Mouse (Mus musculus): ENCODE measurements at regions not wholly inside any gene's neighbourhood (a gene's known extent, or its start where the extent isn't known, plus 50 kb on each side); places are given as distances from the start of the nearest gene placed in this dataset.

DNA sequence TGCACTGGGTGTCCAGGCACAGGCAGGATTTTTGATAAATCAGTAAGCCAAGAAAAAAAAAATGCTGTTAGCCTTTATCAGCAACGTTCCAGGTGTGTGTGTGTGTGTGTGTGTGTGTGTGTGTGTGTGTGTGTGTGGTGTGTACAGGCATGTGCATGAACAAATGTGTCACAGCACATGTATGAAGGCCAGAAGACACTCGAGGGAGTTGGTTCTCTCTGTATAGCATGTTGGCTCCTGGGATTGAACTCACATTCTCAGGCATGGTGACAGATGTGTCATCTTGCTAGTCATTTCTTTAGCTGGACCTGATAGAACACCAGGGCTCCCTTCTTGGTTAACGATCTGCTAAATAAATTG lies 74.8 kb upstream of the Caprin1 start:
- no peaks in the 10 kb centered on the region for H3K36me3 ChIP-seq
- no peak overlapping the region for H3K27ac ChIP-seq (replicated peaks)
- H3K4me2 ChIP-seq = no peak overlapping the region
- no peak overlapping the region for H3K4me3 ChIP-seq
- H3K4me1 ChIP-seq (replicated peaks) = peaks cover 4% of the 10 kb centered on the region
- no peaks in the 10 kb centered on the region for H3K27me3 ChIP-seq
- 65% methylated on average over 3 of the region's 3 CpGs for WGBS
- ATAC-seq (ENCODE audit: low read depth) = peak; percentile 16; the same call in 1 of the 2 replicates
- H3K9me3 ChIP-seq = no peaks in the 10 kb centered on the region
- H3K9ac ChIP-seq = no peak overlapping the region; the same call in 1 of the 2 replicates

DNA sequence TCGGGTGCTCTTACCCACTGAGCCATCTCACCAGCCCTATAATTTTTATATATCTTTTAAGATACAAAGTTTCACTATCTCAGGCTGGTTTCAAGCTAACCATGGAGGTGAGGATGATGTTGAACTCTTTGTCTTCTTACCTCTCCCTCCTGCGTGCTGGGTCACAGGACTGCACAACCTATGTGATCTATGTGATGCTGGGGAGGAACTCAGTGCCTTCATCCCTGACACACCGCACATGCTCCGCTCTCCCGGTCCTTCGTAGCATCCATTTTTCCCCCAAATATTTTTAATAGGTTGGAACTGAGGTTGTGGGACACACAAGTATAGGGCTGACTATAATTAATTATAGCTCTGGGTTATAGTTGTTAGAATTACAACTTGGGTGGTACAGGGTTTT lies 75.9 kb upstream of the Caprin1 start:
- Histone ChIP-seq H3K4me1 (replicated peaks) (peaks cover 4% of the 10 kb centered on the region), H3K27ac (replicated peaks) (no peak overlapping the region), H3K4me2 (no peak overlapping the region), H3K27me3 (no peaks in the 10 kb centered on the region), H3K9me3 (no peaks in the 10 kb centered on the region), H3K4me3 (no peak overlapping the region), H3K36me3 (no peaks in the 10 kb centered on the region), H3K9ac (no peak overlapping the region)
- no peak for ATAC-seq (ENCODE audit: low read depth)
- whole genome bisulfite sequencing = 92% methylated on average over 6 of the region's 6 CpGs

DNA sequence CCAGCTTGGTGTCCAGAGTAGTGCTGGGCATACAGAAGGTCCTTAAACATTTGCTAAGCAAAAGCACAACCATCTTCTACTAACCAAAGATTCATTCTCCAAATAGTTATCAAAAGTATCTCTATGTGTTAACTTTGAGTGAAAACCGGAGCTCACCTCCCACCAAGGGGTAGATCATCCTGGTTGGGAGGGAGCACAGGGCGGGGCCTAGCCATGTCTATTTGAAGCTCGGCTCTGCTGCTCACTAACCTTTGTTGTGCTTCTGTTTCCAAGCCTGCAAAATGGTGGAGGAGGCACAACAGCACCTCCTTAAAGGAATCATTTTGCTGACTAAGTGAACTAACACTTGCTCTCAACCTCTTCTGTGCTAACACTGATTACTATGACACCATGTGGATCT lies 77.0 kb upstream of the Caprin1 start:
- Histone ChIP-seq H3K4me1 (replicated peaks) (peaks cover 4% of the 10 kb centered on the region), H3K9me3 (no peaks in the 10 kb centered on the region), H3K9ac (no peak overlapping the region), H3K36me3 (no peaks in the 10 kb centered on the region), H3K27ac (replicated peaks) (no peak overlapping the region), H3K27me3 (no peaks in the 10 kb centered on the region), H3K4me3 (no peak overlapping the region), H3K4me2 (no peak overlapping the region)
- 68% methylated on average over 3 of the region's 3 CpGs for WGBS
- ATAC-seq (ENCODE audit: low read depth) = no peak

DNA sequence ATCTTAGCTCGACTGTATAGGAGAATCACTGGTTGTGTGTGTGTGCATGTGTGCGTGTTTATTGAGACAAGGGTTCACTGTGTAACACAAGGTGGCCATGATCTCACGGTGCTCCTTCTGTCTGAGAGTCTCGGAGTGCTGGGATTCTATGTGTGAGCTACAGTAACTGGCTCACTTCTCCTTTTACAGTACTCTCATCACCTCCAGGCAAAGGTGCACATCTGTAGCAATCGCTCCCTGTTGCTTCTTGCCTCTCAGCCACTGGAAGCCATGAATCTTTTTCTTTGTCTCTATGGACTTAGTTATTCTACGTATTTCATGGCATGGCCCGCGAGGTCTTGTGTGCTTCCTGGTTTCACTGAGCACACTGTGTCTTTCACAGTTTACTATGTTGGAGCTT lies 78.3 kb upstream of the Caprin1 start:
- 82% methylated on average over 8 of the region's 8 CpGs for WGBS
- no peak for ATAC-seq (ENCODE audit: low read depth)
- H3K9ac ChIP-seq = no peak overlapping the region

DNA sequence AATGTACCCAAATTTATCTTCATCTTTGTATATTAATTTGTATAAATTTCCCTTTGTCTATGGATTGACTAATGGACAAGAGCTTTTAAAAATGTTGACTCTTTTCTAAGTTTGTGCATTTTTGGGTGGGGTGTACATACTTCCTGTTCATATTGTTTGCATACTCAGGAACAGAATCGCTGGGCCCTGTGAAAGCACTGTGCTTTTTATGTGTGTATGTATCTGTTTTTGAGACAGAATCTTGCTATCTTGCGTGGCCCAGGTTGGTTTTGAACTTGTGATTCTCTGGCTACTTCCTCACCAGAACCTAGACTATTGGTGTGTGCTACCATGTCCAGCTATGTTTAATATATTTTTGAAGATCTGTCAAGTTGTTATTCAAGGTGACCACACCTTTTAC lies 78.8 kb upstream of the Caprin1 start:
- 91% methylated on average over 2 of the region's 2 CpGs for WGBS
- peaks cover 10% of the 10 kb centered on the region for H3K4me1 ChIP-seq (replicated peaks)
- H3K4me2 ChIP-seq = no peak overlapping the region
- no peaks in the 10 kb centered on the region for H3K9me3 ChIP-seq
- no peak overlapping the region for H3K27ac ChIP-seq (replicated peaks)
- H3K36me3 ChIP-seq = no peaks in the 10 kb centered on the region
- no peak overlapping the region for H3K4me3 ChIP-seq
- no peak overlapping the region for H3K9ac ChIP-seq
- no peak for ATAC-seq (ENCODE audit: low read depth)
- no peaks in the 10 kb centered on the region for H3K27me3 ChIP-seq

More for the DNA sequence above, 78.3 kb upstream of the Caprin1 start:
- no peaks in the 10 kb centered on the region for H3K9me3 ChIP-seq
- H3K4me2 ChIP-seq = no peak overlapping the region
- no peak overlapping the region for H3K27ac ChIP-seq (replicated peaks)
- peaks cover 5% of the 10 kb centered on the region for H3K4me1 ChIP-seq (replicated peaks)
- H3K4me3 ChIP-seq = no peak overlapping the region
- no peaks in the 10 kb centered on the region for H3K27me3 ChIP-seq
- no peaks in the 10 kb centered on the region for H3K36me3 ChIP-seq

DNA sequence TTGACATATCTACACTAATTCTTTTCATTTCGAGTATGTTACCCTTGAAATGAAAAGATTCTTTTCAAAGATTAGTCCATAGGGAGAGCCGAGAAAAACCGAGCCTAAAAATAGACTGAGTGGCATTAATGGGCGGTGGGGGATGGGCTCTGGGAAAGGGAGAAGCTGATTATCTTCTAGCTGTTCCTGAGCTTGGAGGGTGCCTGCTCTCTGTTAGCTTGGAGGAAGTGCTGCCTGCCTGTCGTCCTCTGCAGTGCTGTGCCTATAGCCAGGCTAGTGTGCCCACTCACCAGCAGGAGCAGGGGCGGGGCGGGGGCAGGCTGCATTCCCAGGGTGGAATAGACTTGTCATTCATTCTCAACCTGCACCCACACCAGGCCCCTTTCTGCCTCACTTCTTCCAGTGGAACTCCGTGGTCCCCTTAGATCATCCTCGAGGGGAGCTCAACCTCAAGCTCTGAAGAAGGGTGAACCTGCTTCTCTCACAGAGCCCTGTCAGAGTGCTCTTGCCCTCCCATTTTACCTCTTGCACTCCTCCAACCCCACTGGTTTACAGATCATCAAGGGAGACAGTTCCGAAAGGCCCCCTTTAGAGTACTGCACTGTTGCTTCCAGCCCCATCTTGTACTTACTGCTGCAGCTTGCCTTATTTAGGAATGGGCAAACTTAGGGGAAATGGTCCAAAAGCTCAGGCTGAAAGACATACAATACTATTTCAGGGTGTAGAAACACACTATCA lies 76.6 kb upstream of the Lmo2 start:
- Histone ChIP-seq H3K4me1 (replicated peaks) (peaks cover 16% of the 10 kb centered on the region), H3K4me2 (0 out of 2 replicates have a peak overlapping the region, but pooled peaks have one; percentile 11), H3K27ac (replicated peaks) (peak overlapping the region; percentile 73; the same call in 1 of the 2 replicates), H3K9ac (0 out of 2 replicates have a peak overlapping the region, but pooled peaks have one; percentile 44), H3K27me3 (no peaks in the 10 kb centered on the region), H3K9me3 (no peaks in the 10 kb centered on the region), H3K4me3 (no peak overlapping the region), H3K36me3 (no peaks in the 10 kb centered on the region)
- ATAC-seq (ENCODE audit: low read depth) = peak; percentile 75
- 29% methylated on average over 10 of the region's 10 CpGs for WGBS

DNA sequence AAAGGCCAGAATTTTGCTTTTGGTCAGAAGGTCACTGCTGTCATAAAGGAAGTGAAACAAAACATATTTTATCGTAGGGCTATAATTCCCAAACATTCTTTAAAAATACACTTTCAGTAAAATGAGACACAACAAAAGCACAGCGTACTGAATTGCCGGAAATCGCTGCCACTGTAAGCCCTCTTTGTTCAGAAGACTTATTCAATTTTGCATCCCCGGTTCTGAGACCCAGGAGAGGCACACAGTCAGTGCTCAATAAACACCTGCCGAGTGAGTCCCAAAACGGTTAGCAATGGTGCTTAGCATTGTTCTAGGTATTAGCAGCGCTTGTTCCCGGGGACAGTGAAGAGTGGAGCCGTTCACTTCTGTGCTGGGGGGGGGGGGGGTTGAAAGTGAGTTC lies 72.9 kb upstream of the Lmo2 start:
- Histone ChIP-seq H3K4me2 (no peak overlapping the region), H3K4me1 (replicated peaks) (peaks cover 16% of the 10 kb centered on the region), H3K4me3 (no peak overlapping the region), H3K27ac (replicated peaks) (no peak overlapping the region), H3K27me3 (no peaks in the 10 kb centered on the region), H3K9me3 (no peaks in the 10 kb centered on the region), H3K9ac (no peak overlapping the region), H3K36me3 (no peaks in the 10 kb centered on the region)
- ATAC-seq (ENCODE audit: low read depth) = no peak
- 65% methylated on average over 10 of the region's 10 CpGs for WGBS

DNA sequence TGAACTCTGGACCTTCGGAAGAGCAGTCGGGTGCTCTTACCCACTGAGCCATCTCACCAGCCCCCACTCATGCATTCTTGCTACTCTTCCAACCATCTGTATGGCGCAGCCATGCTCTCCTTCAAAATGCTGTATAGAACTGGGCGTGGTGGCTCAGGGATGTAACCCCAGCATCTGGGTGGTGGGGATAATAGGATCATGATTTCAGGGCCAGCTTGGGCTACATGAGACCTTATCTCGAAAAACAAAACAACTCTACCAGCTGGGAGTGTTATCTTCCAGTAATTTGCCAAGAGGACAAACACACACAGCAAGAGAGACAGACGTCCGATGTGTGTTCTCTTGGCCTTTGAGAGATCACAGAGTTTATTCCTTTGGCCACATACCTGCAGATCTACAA lies 69.8 kb upstream of the Lmo2 start:
- Histone ChIP-seq H3K9me3 (no peaks in the 10 kb centered on the region), H3K27me3 (no peaks in the 10 kb centered on the region), H3K27ac (replicated peaks) (no peak overlapping the region), H3K4me3 (no peak overlapping the region), H3K36me3 (no peaks in the 10 kb centered on the region), H3K9ac (no peak overlapping the region), H3K4me2 (no peak overlapping the region), H3K4me1 (replicated peaks) (peaks cover 12% of the 10 kb centered on the region)
- ATAC-seq (ENCODE audit: low read depth) = no peak
- 92% methylated on average over 7 of the region's 7 CpGs for WGBS

DNA sequence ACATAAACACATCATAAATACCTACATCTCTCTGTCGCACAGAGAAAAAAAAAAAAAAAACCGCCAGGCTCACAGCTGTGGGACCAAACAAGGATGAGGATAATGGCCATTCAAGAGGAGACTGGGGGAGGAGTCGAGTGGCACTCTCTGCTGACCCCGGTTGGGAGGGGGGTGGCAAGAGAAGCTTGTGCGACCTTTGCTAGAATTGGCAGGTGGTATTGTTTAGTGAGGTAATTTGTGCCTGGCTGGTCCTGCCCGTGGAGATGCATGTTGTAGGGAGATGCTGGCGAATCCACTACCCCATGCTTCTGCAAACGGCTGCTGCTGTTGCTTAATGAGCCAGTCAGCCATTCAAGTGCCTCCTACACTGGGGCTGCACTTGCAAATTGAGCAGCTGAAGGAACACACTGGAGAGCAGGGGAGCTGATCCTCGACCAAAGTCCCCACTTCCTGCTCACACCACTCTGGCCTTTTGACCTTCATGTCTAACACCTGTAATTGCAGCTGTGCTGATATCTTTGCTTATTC lies 66.5 kb upstream of the Lmo2 start:
- H3K36me3 ChIP-seq = no peaks in the 10 kb centered on the region
- peak overlapping the region; percentile 18; the same call in 1 of the 2 replicates for H3K4me2 ChIP-seq
- no peak overlapping the region for H3K4me3 ChIP-seq
- no peaks in the 10 kb centered on the region for H3K27me3 ChIP-seq
- H3K9me3 ChIP-seq = no peaks in the 10 kb centered on the region
- peak; percentile 70 for ATAC-seq (ENCODE audit: low read depth)
- peak overlapping the region; percentile 46 for H3K27ac ChIP-seq (replicated peaks)
- WGBS = 4% methylated on average over 9 of the region's 9 CpGs
- H3K4me1 ChIP-seq (replicated peaks) = peaks cover 29% of the 10 kb centered on the region
- H3K9ac ChIP-seq = no peak overlapping the region

DNA sequence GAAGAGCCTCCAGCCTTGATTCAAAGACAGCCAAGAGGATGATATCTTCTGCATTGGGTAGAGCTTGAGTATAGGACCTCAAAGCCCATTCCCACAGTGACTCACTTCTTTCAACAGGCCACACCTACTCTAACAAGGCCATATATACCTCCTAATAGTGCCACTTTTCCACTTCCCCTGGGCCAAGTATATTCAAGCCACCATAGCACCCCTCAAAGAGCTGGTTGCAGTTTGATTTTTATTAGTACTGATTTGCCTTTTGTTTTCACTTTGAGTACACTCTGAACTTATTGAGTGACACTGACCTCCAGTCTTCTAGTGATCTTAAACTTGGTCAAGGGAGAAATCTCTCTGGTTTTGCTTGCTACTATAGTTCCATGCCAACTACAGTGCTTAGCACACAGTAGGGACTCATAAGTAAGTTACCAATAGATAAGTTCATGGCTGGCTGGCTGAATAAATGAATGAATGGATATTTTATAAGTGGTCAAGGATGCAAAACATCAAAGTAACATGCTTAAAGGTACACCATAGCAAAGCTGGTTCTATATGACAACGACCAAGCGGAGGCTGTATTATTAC lies 64.5 kb upstream of the Lmo2 start:
- Histone ChIP-seq H3K9ac (no peak overlapping the region), H3K9me3 (no peaks in the 10 kb centered on the region), H3K27me3 (no peaks in the 10 kb centered on the region), H3K4me3 (no peak overlapping the region), H3K4me2 (no peak overlapping the region), H3K27ac (replicated peaks) (no peak overlapping the region), H3K4me1 (replicated peaks) (peaks cover 31% of the 10 kb centered on the region), H3K36me3 (no peaks in the 10 kb centered on the region)
- 89% methylated on average over 2 of the region's 2 CpGs for WGBS
- ATAC-seq (ENCODE audit: low read depth) = no peak

DNA sequence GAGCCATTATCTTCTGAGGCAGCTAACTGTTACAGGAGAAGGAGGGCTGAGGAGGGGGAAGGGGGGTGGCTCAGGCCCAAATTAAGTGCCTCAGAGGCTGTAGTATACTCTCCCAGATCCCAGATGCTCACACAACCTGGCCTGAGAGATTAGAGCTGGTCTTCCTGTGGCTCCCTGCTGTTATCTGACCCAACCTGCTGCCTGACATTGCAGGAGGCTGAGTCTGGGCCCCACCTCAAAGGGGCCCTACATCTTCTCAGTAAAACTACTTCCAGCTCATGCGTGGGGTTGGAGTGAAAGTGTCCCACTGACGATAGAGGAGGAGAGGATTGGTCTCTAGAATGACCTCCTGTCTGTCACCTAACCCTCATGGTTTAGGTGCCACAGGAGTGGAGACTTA lies 64.0 kb upstream of the Lmo2 start:
- no peaks in the 10 kb centered on the region for H3K36me3 ChIP-seq
- ATAC-seq (ENCODE audit: low read depth) = no peak
- H3K27ac ChIP-seq (replicated peaks) = no peak overlapping the region
- H3K4me1 ChIP-seq (replicated peaks) = peaks cover 31% of the 10 kb centered on the region
- H3K9ac ChIP-seq = no peak overlapping the region
- 40% methylated on average over 2 of the region's 2 CpGs for WGBS
- H3K9me3 ChIP-seq = no peaks in the 10 kb centered on the region
- no peaks in the 10 kb centered on the region for H3K27me3 ChIP-seq
- H3K4me2 ChIP-seq = no peak overlapping the region
- no peak overlapping the region for H3K4me3 ChIP-seq

DNA sequence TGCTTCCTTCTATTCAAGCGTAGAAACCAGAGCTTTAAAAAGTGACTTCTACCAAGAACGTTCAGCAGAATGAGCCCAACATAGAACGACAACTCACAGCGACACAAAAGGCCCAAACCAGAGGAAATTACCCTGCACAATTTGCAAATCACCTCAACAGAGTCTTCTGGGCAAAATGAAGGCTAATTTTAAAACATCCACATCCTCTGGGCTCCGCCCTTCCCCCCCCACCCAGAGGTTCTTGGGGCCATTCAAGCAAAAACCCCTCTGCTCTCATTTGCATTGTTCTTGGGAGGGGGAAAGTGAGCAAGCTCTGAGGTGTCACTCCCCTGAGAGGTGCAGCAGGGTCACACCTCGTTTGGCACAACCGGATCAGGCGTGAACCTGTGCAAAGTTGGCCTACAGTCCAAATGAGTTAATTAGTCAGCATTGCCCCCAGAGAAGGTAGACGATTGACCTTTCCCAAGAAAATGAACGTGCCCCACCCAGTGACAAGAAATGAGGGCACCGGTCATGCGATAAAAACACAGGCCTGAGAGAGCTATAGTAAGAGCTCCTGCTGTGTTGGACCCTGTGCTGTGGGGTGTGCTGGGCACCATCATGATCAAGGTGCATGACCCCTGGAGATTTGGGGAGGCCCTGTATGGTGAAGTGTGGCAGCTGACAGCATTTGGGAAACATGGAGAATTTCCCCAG lies 62.7 kb upstream of the Lmo2 start:
- H3K9ac ChIP-seq = no peak overlapping the region
- H3K4me1 ChIP-seq (replicated peaks) = peaks cover 31% of the 10 kb centered on the region
- no peak overlapping the region for H3K4me3 ChIP-seq
- no peak overlapping the region for H3K4me2 ChIP-seq
- 53% methylated on average over 12 of the region's 12 CpGs for WGBS
- ATAC-seq (ENCODE audit: low read depth) = no peak
- no peaks in the 10 kb centered on the region for H3K27me3 ChIP-seq
- H3K9me3 ChIP-seq = no peaks in the 10 kb centered on the region
- no peaks in the 10 kb centered on the region for H3K36me3 ChIP-seq
- no peak overlapping the region for H3K27ac ChIP-seq (replicated peaks)

All from neural tube, embryonic 13.5 days (tissue).